Mouse (Mus musculus) liver, adult (tissue): ENCODE results near the gene 2210017I01Rik.

Experiments used
- GATA4 ChIP-seq: IDR thresholded peaks from 2 replicates; pipeline ENCODE4 v1.6.1; 2014; ENCODE audit warnings: mild to moderate bottlenecking, low read length; ENCODE audit not compliant: insufficient replicate concordance

2210017I01Rik gene

GRCm38 (mm10) chr3:92579508-92579907 lies 27.8 kb downstream of the 2210017I01Rik start:
- no peak for TF ChIP-seq GATA4

DNA sequence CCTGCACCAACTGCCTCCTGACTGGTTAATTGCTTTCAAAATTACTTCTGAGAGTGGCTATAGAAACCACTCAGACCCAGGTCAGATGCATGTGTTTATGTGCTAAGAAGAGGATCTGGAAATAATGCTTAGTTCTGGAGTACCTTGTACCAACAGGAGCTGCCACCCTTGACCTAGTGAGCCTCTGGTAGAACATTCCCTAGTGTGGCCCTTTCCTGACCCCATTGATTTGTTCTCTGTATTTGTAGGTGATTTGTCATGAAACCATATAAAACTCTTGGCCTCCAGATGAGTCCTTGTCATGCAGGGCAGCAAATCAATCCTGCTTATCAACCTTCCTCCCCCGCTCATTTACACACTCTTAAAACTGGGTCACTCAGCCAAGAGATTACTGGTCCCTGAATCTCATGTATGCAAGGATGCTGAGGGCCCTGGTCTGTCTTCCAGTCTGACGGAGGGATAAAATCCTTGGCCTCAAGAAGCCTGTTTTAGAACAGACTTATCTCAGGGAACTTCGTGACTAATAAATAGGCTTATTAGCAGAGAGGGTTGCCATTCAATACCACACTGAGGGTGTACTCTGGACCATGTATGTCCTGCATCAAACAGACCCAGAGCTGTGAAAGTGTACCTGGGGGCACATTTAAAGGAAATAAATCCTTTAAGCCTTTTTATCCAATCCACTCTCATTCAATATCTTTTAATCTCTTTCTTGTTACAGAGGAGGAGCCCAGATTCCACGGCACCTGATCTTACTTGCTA lies 28.5 kb downstream of the 2210017I01Rik start:
- no peak for TF ChIP-seq GATA4

- no peak for TF ChIP-seq GATA4
Observed at GRCm38 (mm10) chr3:92573449-92574041, 33.7 kb downstream of the 2210017I01Rik start, which contains the start of gene Ivl. Gene Ivl (minus strand): TSS chr3:92573735.

GRCm38 (mm10) chr3:92572514-92573155 lies 34.7 kb downstream of the 2210017I01Rik start:
- no peak for TF ChIP-seq GATA4

DNA sequence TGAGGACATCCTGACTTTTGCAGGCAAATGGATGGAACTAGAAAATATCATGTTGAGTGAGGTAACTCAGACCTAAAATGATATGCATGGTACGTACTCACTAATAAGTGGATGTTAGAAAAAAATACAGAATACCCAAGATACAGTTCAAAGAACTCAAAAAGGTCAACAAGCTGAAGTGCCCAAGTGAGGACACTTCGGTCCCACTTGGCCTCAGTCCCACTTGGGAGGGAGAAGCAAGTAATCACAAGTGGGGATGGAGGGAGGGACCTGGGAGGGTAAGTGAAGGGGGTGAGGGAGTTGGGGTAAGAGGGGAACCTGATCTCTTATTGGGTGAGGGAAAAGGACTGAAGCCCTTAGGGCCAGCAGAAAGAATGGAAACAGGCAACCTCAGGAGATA lies 38.5 kb downstream of the 2210017I01Rik start:
- no peak for TF ChIP-seq GATA4

GRCm38 (mm10) chr3:92565418-92565817 lies 41.9 kb downstream of the 2210017I01Rik start:
- no peak for TF ChIP-seq GATA4
